Mouse (Mus musculus): Measurements from ENCODE around the gene Filip1. TPM values are rescaled to one million over a fixed set of nuclear protein-coding genes. Genes with fewer than 3 reads are reported as not detected.

Gene Filip1
- polyA plus RNA-seq, 1 experiment = 6.4 TPM

GRCm38 (mm10) chr9:79937570-79937969 lies 75.1 kb downstream of the Filip1 start:
- TF ChIP-seq POLR2A (IDR thresholded peaks at IDR 0.05; ENCODE audit: extremely low read depth, insufficient read depth, low read length) (no peak), CTCF (IDR thresholded peaks at IDR 0.05; ENCODE audit: extremely low read depth, insufficient read depth, low read length) (no peak)
- no peaks in the 10 kb centered on the region for H3K4me1 ChIP-seq (ENCODE audit: control insufficient read depth, insufficient read depth, low read length)
- H3K4me3 ChIP-seq (ENCODE audit: insufficient read depth, low read length) = no peak overlapping the region
- no peak overlapping the region for H3K27ac ChIP-seq (ENCODE audit: insufficient read depth, low read length)

- no peak overlapping the region for H3K4me3 ChIP-seq (ENCODE audit: insufficient read depth, low read length)
- no peak for TF ChIP-seq CTCF (IDR thresholded peaks at IDR 0.05; ENCODE audit: extremely low read depth, insufficient read depth, low read length)
- TF ChIP-seq POLR2A (IDR thresholded peaks at IDR 0.05; ENCODE audit: extremely low read depth, insufficient read depth, low read length) = no peak
- H3K27ac ChIP-seq (ENCODE audit: insufficient read depth, low read length) = no peak overlapping the region
- no peaks in the 10 kb centered on the region for H3K4me1 ChIP-seq (ENCODE audit: control insufficient read depth, insufficient read depth, low read length)
Observed at GRCm38 (mm10) chr9:79932578-79932977, 80.1 kb downstream of the Filip1 start.

- H3K4me3 ChIP-seq (ENCODE audit: insufficient read depth, low read length) = no peak overlapping the region
- TF ChIP-seq POLR2A (IDR thresholded peaks at IDR 0.05; ENCODE audit: extremely low read depth, insufficient read depth, low read length) (no peak), CTCF (IDR thresholded peaks at IDR 0.05; ENCODE audit: extremely low read depth, insufficient read depth, low read length) (no peak)
- peaks cover 2% of the 10 kb centered on the region; the same call in 1 of the 2 replicates for H3K4me1 ChIP-seq (ENCODE audit: control insufficient read depth, insufficient read depth, low read length)
- H3K27ac ChIP-seq (ENCODE audit: insufficient read depth, low read length) = no peak overlapping the region
Observed at GRCm38 (mm10) chr9:79928092-79928491, 84.6 kb downstream of the Filip1 start.

- TF ChIP-seq CTCF (IDR thresholded peaks at IDR 0.05; ENCODE audit: extremely low read depth, insufficient read depth, low read length) (no peak), POLR2A (IDR thresholded peaks at IDR 0.05; ENCODE audit: extremely low read depth, insufficient read depth, low read length) (no peak)
- Histone ChIP-seq H3K27ac (ENCODE audit: insufficient read depth, low read length) (no peak overlapping the region), H3K4me1 (ENCODE audit: control insufficient read depth, insufficient read depth, low read length) (peaks cover 2% of the 10 kb centered on the region; the same call in 1 of the 2 replicates), H3K4me3 (ENCODE audit: insufficient read depth, low read length) (no peak overlapping the region)
Observed at GRCm38 (mm10) chr9:79927156-79927870, 85.3 kb downstream of the Filip1 start.

GRCm38 (mm10) chr9:79926464-79927155 lies 86.0 kb downstream of the Filip1 start:
- Histone ChIP-seq H3K4me1 (ENCODE audit: control insufficient read depth, insufficient read depth, low read length) (peaks cover 2% of the 10 kb centered on the region; the same call in 1 of the 2 replicates), H3K4me3 (ENCODE audit: insufficient read depth, low read length) (no peak overlapping the region), H3K27ac (ENCODE audit: insufficient read depth, low read length) (no peak overlapping the region)
- no peak for TF ChIP-seq CTCF (IDR thresholded peaks at IDR 0.05; ENCODE audit: extremely low read depth, insufficient read depth, low read length)
- no peak for TF ChIP-seq POLR2A (IDR thresholded peaks at IDR 0.05; ENCODE audit: extremely low read depth, insufficient read depth, low read length)

GRCm38 (mm10) chr9:79925950-79926349 lies 86.7 kb downstream of the Filip1 start:
- Histone ChIP-seq H3K4me1 (ENCODE audit: control insufficient read depth, insufficient read depth, low read length) (peaks cover 2% of the 10 kb centered on the region; the same call in 1 of the 2 replicates), H3K27ac (ENCODE audit: insufficient read depth, low read length) (no peak overlapping the region), H3K4me3 (ENCODE audit: insufficient read depth, low read length) (no peak overlapping the region)
- no peak for TF ChIP-seq CTCF (IDR thresholded peaks at IDR 0.05; ENCODE audit: extremely low read depth, insufficient read depth, low read length)
- TF ChIP-seq POLR2A (IDR thresholded peaks at IDR 0.05; ENCODE audit: extremely low read depth, insufficient read depth, low read length) = no peak

GRCm38 (mm10) chr9:79923262-79923661 lies 89.4 kb downstream of the Filip1 start:
- no peak overlapping the region for H3K4me3 ChIP-seq (ENCODE audit: insufficient read depth, low read length)
- no peak overlapping the region for H3K27ac ChIP-seq (ENCODE audit: insufficient read depth, low read length)
- TF ChIP-seq CTCF (IDR thresholded peaks at IDR 0.05; ENCODE audit: extremely low read depth, insufficient read depth, low read length) (no peak), POLR2A (IDR thresholded peaks at IDR 0.05; ENCODE audit: extremely low read depth, insufficient read depth, low read length) (no peak)
- H3K4me1 ChIP-seq (ENCODE audit: control insufficient read depth, insufficient read depth, low read length) = peaks cover 2% of the 10 kb centered on the region; the same call in 1 of the 2 replicates

- Histone ChIP-seq H3K4me3 (ENCODE audit: insufficient read depth, low read length) (no peak overlapping the region), H3K4me1 (ENCODE audit: control insufficient read depth, insufficient read depth, low read length) (peaks cover 2% of the 10 kb centered on the region; the same call in 1 of the 2 replicates), H3K27ac (ENCODE audit: insufficient read depth, low read length) (no peak overlapping the region)
- TF ChIP-seq CTCF (IDR thresholded peaks at IDR 0.05; ENCODE audit: extremely low read depth, insufficient read depth, low read length) (no peak), POLR2A (IDR thresholded peaks at IDR 0.05; ENCODE audit: extremely low read depth, insufficient read depth, low read length) (no peak)
Observed at GRCm38 (mm10) chr9:79922493-79922760, 90.2 kb downstream of the Filip1 start.

GRCm38 (mm10) chr9:79921701-79922492 lies 90.8 kb downstream of the Filip1 start:
- Histone ChIP-seq H3K27ac (ENCODE audit: insufficient read depth, low read length) (no peak overlapping the region), H3K4me1 (ENCODE audit: control insufficient read depth, insufficient read depth, low read length) (no peaks in the 10 kb centered on the region; the same call in 1 of the 2 replicates), H3K4me3 (ENCODE audit: insufficient read depth, low read length) (no peak overlapping the region)
- TF ChIP-seq POLR2A (IDR thresholded peaks at IDR 0.05; ENCODE audit: extremely low read depth, insufficient read depth, low read length) (no peak), CTCF (IDR thresholded peaks at IDR 0.05; ENCODE audit: extremely low read depth, insufficient read depth, low read length) (no peak)
